Mouse (Mus musculus) stomach, embryonic 14.5 days (tissue): ENCODE results near the gene Itih2. TPM values are rescaled to one million over a fixed set of nuclear protein-coding genes. Genes with fewer than 3 reads are reported as not detected.

Source experiments
- ATAC-seq: fragments of 200-750 bp; cut with Nextera tagmentation; 2 replicates; pipeline ENCODE4 v1.8.0; 2017; ENCODE audit warnings: low read depth, moderate TSS enrichment; ENCODE audit not compliant: insufficient number of reproducible peaks, insufficient read depth, low FRiP score
- H3K27ac ChIP-seq: fragments of 300-500 bp; sonication (generic); 2 replicates; pipeline ENCODE4 v1.5.1; 2014; ENCODE audit warnings: mild to moderate bottlenecking, low read length, moderate library complexity, mixed read lengths
- H3K27me3 ChIP-seq: fragments of 300-500 bp; sonication (generic); 2 replicates; pipeline ENCODE4 v1.6.1; 2014; ENCODE audit warnings: low read length, control low read depth, mixed read lengths; ENCODE audit not compliant: control insufficient read depth, insufficient read depth
- H3K36me3 ChIP-seq: fragments of 300-500 bp; sonication (generic); 2 replicates; pipeline ENCODE4 v1.6.1; 2014; ENCODE audit warnings: mild to moderate bottlenecking, control low read depth, low read length, moderate library complexity, mixed read lengths; ENCODE audit not compliant: control insufficient read depth, insufficient read depth
- H3K4me1 ChIP-seq: fragments of 300-500 bp; sonication (generic); 2 replicates; pipeline ENCODE4 v1.6.1; 2014; ENCODE audit warnings: low read length, control low read depth, mixed read lengths; ENCODE audit not compliant: control insufficient read depth, insufficient read depth
- H3K4me2 ChIP-seq: fragments of 300-500 bp; sonication (generic); replicated peaks from 2 replicates; pipeline ENCODE4 v1.6.1; 2014; ENCODE audit warnings: low read depth, low read length, control low read depth
- H3K4me3 ChIP-seq: fragments of 300-500 bp; sonication (generic); 2 replicates; pipeline ENCODE4 v1.5.1; 2014; ENCODE audit warnings: low read depth, low read length, control low read depth
- H3K9ac ChIP-seq: fragments of 300-500 bp; sonication (generic); replicated peaks from 2 replicates; pipeline ENCODE4 v1.6.1; 2014; ENCODE audit warnings: low read depth, mild to moderate bottlenecking, control low read depth, low read length, moderate library complexity, mixed read lengths
- H3K9me3 ChIP-seq: fragments of 300-500 bp; sonication (generic); 2 replicates; pipeline ENCODE4 v1.6.1; 2016; ENCODE audit warnings: low read depth, low read length, control low read depth; ENCODE audit not compliant: control insufficient read depth
- WGBS: fragments of 180-500 bp; shearing (Covaris S2); extraction: QIAGEN DNeasy Blood & Tissue Kit; methylation state at CpG from one replicate; pipeline ENCODE4 v1.1.7; 2014; 5-methylcytosine and 5-hydroxymethylcytosine counted together
- polyA plus RNA-seq: library from polyadenylated mRNA; unstranded; fragments of >200 nt; fragmentation: Nextera tagmentation; extraction: Ambion mirVana; gene quantifications from 2 replicates; pipeline ENCODE4 v1.2.1, GENCODE M21; 2014

The Itih2 gene
- polyA plus RNA-seq, 1 experiment from 2014 or later: 7.7 TPM

- no peak overlapping the region for H3K9ac ChIP-seq
- WGBS: 41% methylated on average over 6 of the region's 6 CpGs
- no peak overlapping the region for H3K27ac ChIP-seq
- no peaks in the 10 kb centered on the region for H3K36me3 ChIP-seq
- H3K27me3 ChIP-seq: no peaks in the 10 kb centered on the region
- H3K4me1 ChIP-seq: no peaks in the 10 kb centered on the region
- no peak overlapping the region for H3K4me3 ChIP-seq
- no peak for ATAC-seq
- no peaks in the 10 kb centered on the region for H3K9me3 ChIP-seq
- H3K4me2 ChIP-seq: no peak overlapping the region
Observed at GRCm38 (mm10) chr2:10101180-10101579, 30.0 kb downstream of the Itih2 start.

GRCm38 (mm10) chr2:10100471-10100870 lies 30.7 kb downstream of the Itih2 start:
- no peak overlapping the region for H3K9ac ChIP-seq
- 67% methylated on average over 2 of the region's 2 CpGs for WGBS
- no peak overlapping the region for H3K4me2 ChIP-seq
- no peak overlapping the region for H3K4me3 ChIP-seq
- no peaks in the 10 kb centered on the region for H3K27me3 ChIP-seq
- no peaks in the 10 kb centered on the region for H3K9me3 ChIP-seq
- no peak overlapping the region for H3K27ac ChIP-seq
- ATAC-seq: no peak; the same call in 1 of the 2 replicates
- H3K4me1 ChIP-seq: no peaks in the 10 kb centered on the region
- no peaks in the 10 kb centered on the region for H3K36me3 ChIP-seq

- Histone ChIP-seq H3K27me3 (no peaks in the 10 kb centered on the region), H3K9me3 (no peaks in the 10 kb centered on the region), H3K4me1 (no peaks in the 10 kb centered on the region), H3K36me3 (no peaks in the 10 kb centered on the region), H3K4me3 (no peak overlapping the region), H3K4me2 (no peak overlapping the region), H3K9ac (0 out of 2 replicates have a peak overlapping the region, but pooled peaks have one; percentile 3), H3K27ac (no peak overlapping the region)
- ATAC-seq: no peak
- WGBS: 32% methylated on average over 9 of the region's 9 CpGs
Observed at GRCm38 (mm10) chr2:10098598-10099215, 32.5 kb downstream of the Itih2 start.

- Histone ChIP-seq H3K36me3 (peaks cover 29% of the 10 kb centered on the region), H3K27ac (peak overlapping the region; percentile 73; the same call in 1 of the 2 replicates), H3K27me3 (no peaks in the 10 kb centered on the region), H3K4me2 (0 out of 2 replicates have a peak overlapping the region, but pooled peaks have one; percentile 0), H3K4me3 (no peak overlapping the region), H3K9ac (no peak overlapping the region), H3K9me3 (no peaks in the 10 kb centered on the region), H3K4me1 (no peaks in the 10 kb centered on the region)
- 65% methylated on average over 14 of the region's 14 CpGs for WGBS
- ATAC-seq: peak; percentile 85
Observed at GRCm38 (mm10) chr2:10094327-10095100, 36.7 kb downstream of the Itih2 start.

GRCm38 (mm10) chr2:10087256-10087850 lies 43.8 kb downstream of the Itih2 start:
- no peaks in the 10 kb centered on the region for H3K9me3 ChIP-seq
- no peaks in the 10 kb centered on the region for H3K4me1 ChIP-seq
- H3K27me3 ChIP-seq: no peaks in the 10 kb centered on the region
- H3K36me3 ChIP-seq: peaks cover 48% of the 10 kb centered on the region
- no peak overlapping the region for H3K4me3 ChIP-seq
- H3K4me2 ChIP-seq: no peak overlapping the region
- 83% methylated on average over 8 of the region's 8 CpGs for WGBS
- ATAC-seq: no peak
- H3K9ac ChIP-seq: no peak overlapping the region
- H3K27ac ChIP-seq: no peak overlapping the region

- Histone ChIP-seq H3K9ac (no peak overlapping the region), H3K27ac (no peak overlapping the region), H3K36me3 (peaks cover 18% of the 10 kb centered on the region), H3K4me2 (no peak overlapping the region), H3K27me3 (no peaks in the 10 kb centered on the region), H3K4me3 (no peak overlapping the region), H3K4me1 (peaks cover 22% of the 10 kb centered on the region), H3K9me3 (no peaks in the 10 kb centered on the region)
- ATAC-seq: no peak
- WGBS: 81% methylated on average over 1 of the region's 1 CpGs
Observed at GRCm38 (mm10) chr2:10082737-10083136, 48.5 kb downstream of the Itih2 start.

- peaks cover 22% of the 10 kb centered on the region for H3K4me1 ChIP-seq
- no peaks in the 10 kb centered on the region for H3K27me3 ChIP-seq
- H3K4me2 ChIP-seq: peak overlapping the region; percentile 52
- H3K9ac ChIP-seq: no peak overlapping the region
- H3K4me3 ChIP-seq: peak overlapping the region; percentile 92
- H3K27ac ChIP-seq: no peak overlapping the region
- WGBS: 85% methylated on average over 5 of the region's 5 CpGs
- no peak for ATAC-seq
- H3K9me3 ChIP-seq: no peaks in the 10 kb centered on the region
- peaks cover 7% of the 10 kb centered on the region for H3K36me3 ChIP-seq
Observed at GRCm38 (mm10) chr2:10081453-10082080, 49.6 kb downstream of the Itih2 start.

- Histone ChIP-seq H3K36me3 (no peaks in the 10 kb centered on the region; the same call in none of the 2 replicates), H3K4me1 (peaks cover 22% of the 10 kb centered on the region), H3K9ac (peak within 1 kb of the TSS; percentile 97), H3K27ac (peak within 1 kb of the TSS; percentile 89), H3K4me2 (peak within 1 kb of the TSS; percentile 62), H3K4me3 (peak within 1 kb of the TSS; percentile 92), H3K27me3 (no peaks in the 10 kb centered on the region), H3K9me3 (no peaks in the 10 kb centered on the region)
- peak; percentile 96 for ATAC-seq
- WGBS: under 1% methylated on average over 61 of the region's 61 CpGs
Observed at GRCm38 (mm10) chr2:10080310-10081010, 50.7 kb downstream of the Itih2 start, which contains the start of the genes Atp5c1 and Kin. TSS of gene Atp5c1 (minus strand) at chr2:10080510. TSS of gene Kin (plus strand) at chr2:10080593.
